Mouse (Mus musculus): ENCODE data around the gene Endov.

The Endov gene

GRCm38 (mm10) chr11:119490861-119491689 lies at the start of gene Endov:
Gene Endov, plus strand, starts transcription at chr11:119491347.
- DNase-seq (ENCODE audit: low spot score in 2 of 2) = peak; percentile 98 to 99

- no peak for DNase-seq (ENCODE audit: low spot score in 2 of 2)
These were observed 48.9 kb upstream of the Endov start for GRCm38 (mm10) chr11:119442199-119442598.

- DNase-seq (ENCODE audit: low spot score in 2 of 2) = no peak
These were observed 47.7 kb upstream of the Endov start for GRCm38 (mm10) chr11:119443442-119443841.

GRCm38 (mm10) chr11:119456097-119456496 lies 35.0 kb upstream of the Endov start:
- no peak for DNase-seq (ENCODE audit: low spot score in 2 of 2)

- DNase-seq (ENCODE audit: low spot score in 2 of 2) = no peak
These were observed 13.3 kb upstream of the Endov start for GRCm38 (mm10) chr11:119477876-119478275.

GRCm38 (mm10) chr11:119491690-119492087 lies 542 bp downstream of the Endov start:
- DNase-seq (ENCODE audit: low spot score in 2 of 2) = no peak

- no peak for DNase-seq (ENCODE audit: low spot score in 2 of 2)
These were observed 1.7 kb downstream of the Endov start for GRCm38 (mm10) chr11:119492830-119493229.

- DNase-seq (ENCODE audit: low spot score in 2 of 2) = no peak
These were observed 2.4 kb downstream of the Endov start for GRCm38 (mm10) chr11:119493516-119493915.

- peak in 1 of 2 experiments; percentile 36 for DNase-seq (ENCODE audit: low spot score in 2 of 2)
These were observed 5.0 kb downstream of the Endov start for GRCm38 (mm10) chr11:119496147-119496546.

- no peak for DNase-seq (ENCODE audit: low spot score in 2 of 2)
These were observed 6.3 kb downstream of the Endov start for GRCm38 (mm10) chr11:119497451-119497850.

- DNase-seq (ENCODE audit: low spot score in 2 of 2) = no peak
These were observed 8.2 kb downstream of the Endov start for GRCm38 (mm10) chr11:119499297-119499696.

- DNase-seq (ENCODE audit: low spot score in 2 of 2) = no peak
These were observed 8.9 kb downstream of the Endov start for GRCm38 (mm10) chr11:119500011-119500410.

- peak; percentile 74 to 84 for DNase-seq (ENCODE audit: low spot score in 2 of 2)
These were observed 12.5 kb downstream of the Endov start for GRCm38 (mm10) chr11:119503675-119504074.

GRCm38 (mm10) chr11:119506386-119506785 lies 15.2 kb downstream of the Endov start:
- DNase-seq (ENCODE audit: low spot score in 2 of 2) = no peak

GRCm38 (mm10) chr11:119507772-119508171 lies 16.6 kb downstream of the Endov start:
- peak in 1 of 2 experiments; percentile 42 for DNase-seq (ENCODE audit: low spot score in 2 of 2)

GRCm38 (mm10) chr11:119509165-119509776 lies 18.1 kb downstream of the Endov start:
- DNase-seq (ENCODE audit: low spot score in 2 of 2) = no peak

GRCm38 (mm10) chr11:119513038-119513659 lies 22.0 kb downstream of the Endov start:
- DNase-seq (ENCODE audit: low spot score in 2 of 2) = no peak

- DNase-seq (ENCODE audit: low spot score in 2 of 2) = no peak
These were observed 23.1 kb downstream of the Endov start for GRCm38 (mm10) chr11:119514108-119514860.

GRCm38 (mm10) chr11:119514967-119515636 lies 24.0 kb downstream of the Endov start:
- peak; percentile 71 to 80 for DNase-seq (ENCODE audit: low spot score in 2 of 2)

GRCm38 (mm10) chr11:119515823-119516676 lies 24.9 kb downstream of the Endov start:
- peak; percentile 71 to 83 for DNase-seq (ENCODE audit: low spot score in 2 of 2)
